32 mouse cellular contexts compared by ENCODE assay signal in the genomic region with DNA sequence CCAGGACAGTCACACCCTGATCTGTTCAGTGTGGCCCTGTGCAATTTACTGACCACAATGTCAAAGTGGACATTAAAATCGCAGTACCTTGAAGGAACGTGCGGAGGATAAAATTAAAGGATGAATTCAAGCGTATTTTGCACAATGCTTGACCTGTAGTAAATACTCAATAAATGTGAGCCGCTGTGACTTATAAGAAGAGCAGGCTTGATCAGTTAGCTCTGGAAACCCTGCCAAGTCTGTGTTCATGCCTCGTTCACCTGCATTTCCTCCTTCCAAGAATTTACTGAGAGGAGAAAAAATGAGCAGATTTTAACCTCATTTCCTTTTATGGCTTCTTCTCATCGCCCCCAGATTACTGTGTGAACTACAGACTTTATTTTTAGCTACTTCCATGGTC.
"Had no signal": no experiment of that assay in that cellular context is flagged by ENCODE, and none has a peak within 500 bp of the region (broad histone marks: within the 10 kb centered on the region; RNA-seq: fewer than 3 reads in every experiment).

No protein-coding gene starts in this region.

- DNase-seq: left cerebral cortex, postnatal 4 days; liver; liver, embryonic 13.5 days; liver, postnatal 0 days; lung, adult 18-20 months; lung, adult 2 months; lung, embryonic 14.5 days; lung, postnatal 10 days; lung, postnatal 14 days; lung, postnatal 36 days; lung, postnatal 4 days; midbrain, embryonic 14.5 days had no signal

- H3K4me1 ChIP-seq: limb, embryonic 13.5 days; limb, embryonic 15.5 days; liver, embryonic 12.5 days; liver, embryonic 13.5 days; liver, embryonic 15.5 days; lung, embryonic 15.5 days; midbrain, embryonic 10.5 days; midbrain, embryonic 13.5 days; midbrain, embryonic 15.5 days; neural tube, embryonic 12.5 days had no signal

- H3K27ac ChIP-seq: limb, embryonic 10.5 days; limb, embryonic 12.5 days; limb, embryonic 13.5 days; limb, embryonic 15.5 days; liver, embryonic 12.5 days; liver, embryonic 13.5 days; liver, embryonic 14.5 days; liver, embryonic 15.5 days; lung, embryonic 15.5 days; macrophage; midbrain, embryonic 10.5 days; midbrain, embryonic 12.5 days; midbrain, embryonic 13.5 days; midbrain, embryonic 15.5 days; neural tube, embryonic 12.5 days had no signal

- H3K9ac ChIP-seq: limb, embryonic 12.5 days; limb, embryonic 13.5 days; limb, embryonic 15.5 days; liver, embryonic 12.5 days; liver, embryonic 13.5 days; liver, embryonic 14.5 days; liver, embryonic 15.5 days; liver, postnatal 0 days; lung, embryonic 14.5 days; lung, embryonic 15.5 days; midbrain, embryonic 12.5 days; midbrain, embryonic 13.5 days; midbrain, embryonic 15.5 days; neural tube, embryonic 12.5 days had no signal

- H3K36me3 ChIP-seq: limb, embryonic 10.5 days; limb, embryonic 12.5 days; limb, embryonic 13.5 days; limb, embryonic 15.5 days; liver, embryonic 12.5 days; liver, embryonic 13.5 days; liver, embryonic 15.5 days; lung, embryonic 15.5 days; midbrain, embryonic 10.5 days; midbrain, embryonic 12.5 days; midbrain, embryonic 13.5 days; midbrain, embryonic 15.5 days; neural tube, embryonic 12.5 days had no signal

- H3K9me3 ChIP-seq: limb, embryonic 10.5 days; limb, embryonic 12.5 days; limb, embryonic 13.5 days; limb, embryonic 15.5 days; liver, embryonic 12.5 days; liver, embryonic 13.5 days; liver, embryonic 15.5 days; lung, embryonic 15.5 days; midbrain, embryonic 12.5 days; midbrain, embryonic 13.5 days; midbrain, embryonic 15.5 days; neural tube, embryonic 12.5 days had no signal

- H3K4me2 ChIP-seq: limb, embryonic 12.5 days; limb, embryonic 13.5 days; limb, embryonic 15.5 days; liver, embryonic 11.5 days; liver, embryonic 12.5 days; liver, embryonic 13.5 days; liver, embryonic 15.5 days; lung, embryonic 14.5 days; lung, embryonic 15.5 days; midbrain, embryonic 11.5 days; midbrain, embryonic 12.5 days; midbrain, embryonic 13.5 days; midbrain, embryonic 15.5 days; neural tube, embryonic 12.5 days had no signal

- ATAC-seq: liver, embryonic 12.5 days; liver, postnatal 0 days; lung, postnatal 0 days; midbrain, embryonic 13.5 days; midbrain, embryonic 15.5 days; midbrain, embryonic 16.5 days had no signal

- H3K27me3 ChIP-seq: limb, embryonic 12.5 days; limb, embryonic 15.5 days; liver, embryonic 12.5 days; liver, embryonic 13.5 days; liver, embryonic 15.5 days; lung, embryonic 15.5 days; midbrain, embryonic 12.5 days; midbrain, embryonic 13.5 days; midbrain, embryonic 15.5 days; neural tube, embryonic 12.5 days had no signal

- H3K4me3 ChIP-seq: limb, embryonic 10.5 days; limb, embryonic 12.5 days; limb, embryonic 13.5 days; limb, embryonic 15.5 days; liver, embryonic 12.5 days; liver, embryonic 13.5 days; liver, embryonic 15.5 days; lung, embryonic 15.5 days; megakaryocyte, embryonic 14.5 days; midbrain, embryonic 10.5 days; midbrain, embryonic 12.5 days; midbrain, embryonic 13.5 days; midbrain, embryonic 15.5 days; myocyte; neural tube, embryonic 12.5 days had no signal
